Mouse (Mus musculus) neural tube, embryonic 15.5 days (tissue): Measurements from ENCODE around the gene L3mbtl4. TPM values are rescaled to one million over a fixed set of nuclear protein-coding genes. Genes with fewer than 3 reads are reported as not detected.

Experiments
- ATAC-seq: fragments of 200-750 bp; cut with Nextera tagmentation; 2 replicates; pipeline ENCODE4 v1.8.0; 2017; ENCODE audit warnings: mild to moderate bottlenecking, moderate TSS enrichment, moderate library complexity; ENCODE audit not compliant: low FRiP score
- H3K27ac ChIP-seq: fragments of 300-500 bp; sonication (generic); replicated peaks from 2 replicates; pipeline ENCODE4 v1.5.1; 2015; ENCODE audit warnings: mild to moderate bottlenecking, inconsistent platforms
- H3K27me3 ChIP-seq: fragments of 300-500 bp; sonication (generic); replicated peaks from 2 replicates; pipeline ENCODE4 v1.6.1; 2015; ENCODE audit warnings: inconsistent platforms
- H3K36me3 ChIP-seq: fragments of 300-500 bp; sonication (generic); 2 replicates; pipeline ENCODE4 v1.6.1; 2015; ENCODE audit warnings: inconsistent platforms
- H3K4me1 ChIP-seq: fragments of 300-500 bp; sonication (generic); 2 replicates; pipeline ENCODE4 v1.6.1; 2015; ENCODE audit warnings: inconsistent platforms
- H3K4me2 ChIP-seq: fragments of 300-500 bp; sonication (generic); 2 replicates; pipeline ENCODE4 v1.6.1; 2015; ENCODE audit warnings: inconsistent platforms, mild to moderate bottlenecking, moderate library complexity
- H3K4me3 ChIP-seq: fragments of 300-500 bp; sonication (generic); replicated peaks from 2 replicates; pipeline ENCODE4 v1.5.1; 2015; ENCODE audit warnings: mild to moderate bottlenecking, inconsistent platforms
- H3K9ac ChIP-seq: fragments of 300-500 bp; sonication (generic); replicated peaks from 2 replicates; pipeline ENCODE4 v1.6.1; 2015; ENCODE audit warnings: mild to moderate bottlenecking, inconsistent platforms
- H3K9me3 ChIP-seq: fragments of 300-500 bp; sonication (generic); replicated peaks from 2 replicates; pipeline ENCODE4 v1.6.1; 2016; ENCODE audit warnings: inconsistent platforms
- WGBS: fragments of 180-500 bp; shearing (Covaris S2); methylation state at CpG from one replicate; pipeline ENCODE4 v1.1.7; 2015; ENCODE audit warnings: mixed read lengths; 5-methylcytosine and 5-hydroxymethylcytosine counted together
- polyA plus RNA-seq: library from polyadenylated mRNA; unstranded; fragments of >200 nt; fragmentation: Nextera tagmentation; extraction: Ambion mirVana; gene quantifications from 2 replicates; pipeline ENCODE4 v1.2.1, GENCODE M21; 2015

Gene L3mbtl4
- polyA plus RNA-seq, 1 experiment from 2014 or later: 5.5 TPM

- Histone ChIP-seq H3K27me3 (no peaks in the 10 kb centered on the region), H3K9ac (no peak overlapping the region), H3K4me1 (peaks cover 3% of the 10 kb centered on the region; the same call in 1 of the 2 replicates), H3K4me3 (no peak overlapping the region), H3K27ac (no peak overlapping the region), H3K4me2 (no peak overlapping the region), H3K9me3 (0 out of 2 replicates have a peak, but pooled peaks cover 5% of the 10 kb centered on the region), H3K36me3 (no peaks in the 10 kb centered on the region)
- WGBS: 42% methylated on average over 9 of the region's 9 CpGs
- ATAC-seq: no peak
Measured at GRCm38 (mm10) chr17:68291713-68292364, 18.2 kb downstream of the L3mbtl4 start.

GRCm38 (mm10) chr17:68308381-68308780, 34.8 kb downstream of the L3mbtl4 start:
- H3K27me3 ChIP-seq: no peaks in the 10 kb centered on the region
- no peak overlapping the region for H3K4me3 ChIP-seq
- no peaks in the 10 kb centered on the region for H3K4me1 ChIP-seq
- no peak overlapping the region for H3K4me2 ChIP-seq
- no peak for ATAC-seq
- H3K27ac ChIP-seq: no peak overlapping the region
- no peak overlapping the region for H3K9ac ChIP-seq
- WGBS: 76% methylated on average over 6 of the region's 6 CpGs
- H3K9me3 ChIP-seq: no peaks in the 10 kb centered on the region
- H3K36me3 ChIP-seq: no peaks in the 10 kb centered on the region

GRCm38 (mm10) chr17:68312286-68312927, 38.8 kb downstream of the L3mbtl4 start:
- no peaks in the 10 kb centered on the region for H3K4me1 ChIP-seq
- ATAC-seq: no peak
- no peak overlapping the region for H3K4me3 ChIP-seq
- H3K27ac ChIP-seq: no peak overlapping the region
- no peaks in the 10 kb centered on the region for H3K36me3 ChIP-seq
- 72% methylated on average over 5 of the region's 5 CpGs for WGBS
- no peak overlapping the region for H3K9ac ChIP-seq
- no peaks in the 10 kb centered on the region for H3K27me3 ChIP-seq
- no peaks in the 10 kb centered on the region for H3K9me3 ChIP-seq
- H3K4me2 ChIP-seq: no peak overlapping the region

GRCm38 (mm10) chr17:68320940-68321339, 47.3 kb downstream of the L3mbtl4 start:
- no peaks in the 10 kb centered on the region for H3K27me3 ChIP-seq
- H3K4me2 ChIP-seq: no peak overlapping the region
- 89% methylated on average over 8 of the region's 8 CpGs for WGBS
- H3K9me3 ChIP-seq: no peaks in the 10 kb centered on the region
- no peaks in the 10 kb centered on the region for H3K36me3 ChIP-seq
- no peak overlapping the region for H3K9ac ChIP-seq
- ATAC-seq: no peak
- no peak overlapping the region for H3K27ac ChIP-seq
- no peak overlapping the region for H3K4me3 ChIP-seq
- no peaks in the 10 kb centered on the region for H3K4me1 ChIP-seq

DNA sequence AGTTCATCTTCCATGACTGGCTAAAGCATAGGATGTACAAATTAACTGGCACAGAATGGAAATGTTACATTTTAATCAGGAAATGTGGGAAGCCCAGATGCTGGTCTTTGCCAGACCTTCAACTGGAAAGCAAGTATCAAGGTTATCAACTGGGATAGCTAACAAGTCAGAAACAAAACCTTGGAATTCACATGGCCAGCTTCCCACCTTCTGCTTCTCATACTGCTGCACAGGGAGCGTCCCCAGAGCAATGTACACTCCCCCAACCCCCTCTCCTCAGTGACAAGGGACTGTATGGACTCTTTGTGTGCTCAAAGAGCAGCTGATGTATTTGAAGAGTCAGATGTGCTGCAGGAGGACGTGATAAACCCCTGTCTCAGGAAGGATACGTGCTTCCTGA, 49.0 kb downstream of the L3mbtl4 start:
- no peak for ATAC-seq
- H3K9ac ChIP-seq: no peak overlapping the region
- H3K27ac ChIP-seq: no peak overlapping the region
- H3K4me3 ChIP-seq: no peak overlapping the region
- no peaks in the 10 kb centered on the region for H3K4me1 ChIP-seq
- no peak overlapping the region for H3K4me2 ChIP-seq
- WGBS: 73% methylated on average over 3 of the region's 3 CpGs
- no peaks in the 10 kb centered on the region for H3K27me3 ChIP-seq
- H3K36me3 ChIP-seq: no peaks in the 10 kb centered on the region
- H3K9me3 ChIP-seq: no peaks in the 10 kb centered on the region

- ATAC-seq: no peak
- H3K27me3 ChIP-seq: no peaks in the 10 kb centered on the region
- H3K4me3 ChIP-seq: no peak overlapping the region
- no peaks in the 10 kb centered on the region for H3K36me3 ChIP-seq
- 78% methylated on average over 5 of the region's 5 CpGs for WGBS
- H3K4me2 ChIP-seq: no peak overlapping the region
- H3K9me3 ChIP-seq: no peaks in the 10 kb centered on the region
- H3K4me1 ChIP-seq: no peaks in the 10 kb centered on the region
- H3K9ac ChIP-seq: no peak overlapping the region
- H3K27ac ChIP-seq: no peak overlapping the region
Measured at GRCm38 (mm10) chr17:68332225-68332624, 58.6 kb downstream of the L3mbtl4 start.

GRCm38 (mm10) chr17:68333382-68333781, 59.8 kb downstream of the L3mbtl4 start:
- no peaks in the 10 kb centered on the region for H3K27me3 ChIP-seq
- WGBS: 61% methylated on average over 3 of the region's 3 CpGs
- no peak for ATAC-seq
- no peak overlapping the region for H3K4me2 ChIP-seq
- H3K9me3 ChIP-seq: no peaks in the 10 kb centered on the region
- H3K9ac ChIP-seq: no peak overlapping the region
- no peaks in the 10 kb centered on the region for H3K36me3 ChIP-seq
- H3K4me3 ChIP-seq: no peak overlapping the region
- no peak overlapping the region for H3K27ac ChIP-seq
- no peaks in the 10 kb centered on the region for H3K4me1 ChIP-seq

DNA sequence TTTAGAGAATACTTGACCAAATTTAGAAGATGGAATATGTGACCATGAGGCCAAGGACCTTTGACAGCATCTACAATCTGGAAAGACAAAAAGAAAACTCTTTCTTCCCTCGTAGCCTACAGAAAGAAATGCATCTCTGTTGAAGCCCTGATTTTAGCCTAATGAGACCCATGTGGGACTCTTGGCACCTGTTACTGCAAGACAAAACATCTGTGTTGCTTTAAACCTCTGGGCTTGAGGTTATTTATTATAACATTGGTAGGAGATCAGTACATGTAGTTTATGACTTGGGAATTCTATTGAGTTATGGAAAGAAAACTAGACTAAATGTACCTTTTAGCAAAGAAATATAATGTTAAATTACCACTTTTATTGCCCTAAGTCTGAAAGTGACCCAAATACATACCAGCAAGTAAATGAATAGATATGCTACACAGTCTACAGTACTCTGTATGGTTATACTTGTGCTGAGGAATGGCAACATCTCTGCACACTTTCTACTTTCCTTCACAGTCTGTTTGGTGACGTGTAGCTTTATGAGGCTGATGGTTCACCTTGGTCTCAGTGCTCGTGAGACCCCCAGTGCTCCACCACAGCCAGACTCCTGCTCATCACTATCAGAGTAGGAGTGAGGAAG, 65.4 kb downstream of the L3mbtl4 start:
- Histone ChIP-seq H3K27me3 (no peaks in the 10 kb centered on the region), H3K4me3 (no peak overlapping the region), H3K9me3 (no peaks in the 10 kb centered on the region), H3K36me3 (no peaks in the 10 kb centered on the region), H3K9ac (no peak overlapping the region), H3K4me1 (no peaks in the 10 kb centered on the region), H3K27ac (no peak overlapping the region), H3K4me2 (no peak overlapping the region)
- WGBS: 85% methylated on average over 3 of the region's 3 CpGs
- no peak for ATAC-seq

- H3K36me3 ChIP-seq: no peaks in the 10 kb centered on the region
- H3K4me3 ChIP-seq: no peak overlapping the region
- H3K4me1 ChIP-seq: no peaks in the 10 kb centered on the region
- ATAC-seq: no peak
- no peaks in the 10 kb centered on the region for H3K27me3 ChIP-seq
- 38% methylated on average over 1 of the region's 1 CpGs for WGBS
- H3K4me2 ChIP-seq: no peak overlapping the region
- no peak overlapping the region for H3K27ac ChIP-seq
- H3K9me3 ChIP-seq: no peaks in the 10 kb centered on the region
- no peak overlapping the region for H3K9ac ChIP-seq
Measured at GRCm38 (mm10) chr17:68357687-68358086, 84.1 kb downstream of the L3mbtl4 start.

- no peak for ATAC-seq
- Histone ChIP-seq H3K4me3 (no peak overlapping the region), H3K4me1 (no peaks in the 10 kb centered on the region), H3K27ac (no peak overlapping the region), H3K9me3 (no peaks in the 10 kb centered on the region), H3K27me3 (no peaks in the 10 kb centered on the region), H3K4me2 (no peak overlapping the region), H3K9ac (no peak overlapping the region), H3K36me3 (no peaks in the 10 kb centered on the region)
- 84% methylated on average over 1 of the region's 1 CpGs for WGBS
Measured at GRCm38 (mm10) chr17:68371101-68371500, 97.5 kb downstream of the L3mbtl4 start.

- Histone ChIP-seq H3K27me3 (no peaks in the 10 kb centered on the region), H3K9me3 (no peaks in the 10 kb centered on the region), H3K27ac (no peak overlapping the region), H3K9ac (no peak overlapping the region), H3K36me3 (no peaks in the 10 kb centered on the region), H3K4me2 (no peak overlapping the region), H3K4me3 (no peak overlapping the region), H3K4me1 (no peaks in the 10 kb centered on the region)
- WGBS: 62% methylated on average over 5 of the region's 5 CpGs
- no peak for ATAC-seq
Measured at GRCm38 (mm10) chr17:68388481-68388880, 114.9 kb downstream of the L3mbtl4 start.

DNA sequence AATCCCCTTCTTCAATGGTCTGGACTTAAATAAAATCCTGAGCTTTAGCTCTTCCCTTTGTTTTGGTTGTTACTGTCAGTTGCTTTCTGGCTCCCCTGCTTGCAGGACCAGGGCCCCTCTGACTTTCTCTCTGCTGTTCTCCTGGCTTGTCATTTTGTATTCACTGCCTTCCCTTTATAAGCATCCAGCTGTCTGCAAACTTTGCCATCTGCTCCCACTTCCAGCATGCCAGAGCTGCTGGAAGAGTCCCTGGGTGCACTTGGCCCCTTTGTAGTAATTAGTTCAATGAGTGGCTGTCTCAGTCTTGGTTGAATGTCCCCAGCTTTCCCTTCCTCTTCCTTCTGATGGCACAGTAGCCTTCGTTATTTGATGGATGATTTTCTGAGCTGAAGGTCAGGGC, 132.4 kb downstream of the L3mbtl4 start:
- no peak overlapping the region for H3K27ac ChIP-seq
- 50% methylated on average over 1 of the region's 1 CpGs for WGBS
- H3K4me2 ChIP-seq: no peak overlapping the region
- no peak overlapping the region for H3K4me3 ChIP-seq
- H3K36me3 ChIP-seq: no peaks in the 10 kb centered on the region
- H3K9ac ChIP-seq: no peak overlapping the region
- no peaks in the 10 kb centered on the region for H3K27me3 ChIP-seq
- no peaks in the 10 kb centered on the region for H3K4me1 ChIP-seq
- no peak for ATAC-seq
- H3K9me3 ChIP-seq: no peaks in the 10 kb centered on the region
